Mouse (Mus musculus): ENCODE results near the gene Itm2a. TPM values are rescaled to one million over a fixed set of nuclear protein-coding genes. Genes with fewer than 3 reads are reported as not detected.

The Itm2a gene
- polyA plus RNA-seq (2015; fragmentation: Nextera tagmentation; extraction: Ambion mirVana) = 510 and 761 TPM in 2 replicates

GRCm38 (mm10) chrX:107402915-107403912 lies at the start of gene Itm2a:
Gene Itm2a (minus strand): TSS chrX:107403376.

Other genes starting within 250 kb of the Itm2a start
- gene Gpr174, start 147.5 kb downstream of the Itm2a start, polyA plus RNA-seq (2015; fragmentation: Nextera tagmentation; extraction: Ambion mirVana) = not detected in 2 replicates

Data from adrenal gland, postnatal 0 days (tissue).